Mouse (Mus musculus) hindbrain, postnatal 0 days (tissue): ENCODE measurements around the gene Rbm15. TPM values are rescaled to one million over a fixed set of nuclear protein-coding genes. Genes with fewer than 3 reads are reported as not detected.
A peak's percentile ranks its signal among the peaks of the same experiment; 100 is the strongest.

Experiments
- ATAC-seq: fragments of 200-750 bp; cut with Nextera tagmentation; 2 replicates; pipeline ENCODE4 v1.8.0; 2017; ENCODE audit warnings: mild to moderate bottlenecking, moderate TSS enrichment, moderate library complexity
- DNase-seq: peaks from one replicate; pipeline ENCODE4 v3.0.0-alpha.2; 2015; ENCODE audit warnings: low spot score
- H3K27ac ChIP-seq: fragments of 300-500 bp; sonication (generic); 2 replicates; pipeline ENCODE4 v1.5.1; 2014; ENCODE audit warnings: mild to moderate bottlenecking
- H3K27me3 ChIP-seq: fragments of 300-500 bp; sonication (generic); 2 replicates; pipeline ENCODE4 v1.6.1; 2014; ENCODE audit warnings: low read length, mixed read lengths; ENCODE audit not compliant: insufficient read depth
- H3K36me3 ChIP-seq: fragments of 300-500 bp; sonication (generic); 2 replicates; pipeline ENCODE4 v1.6.1; 2014; ENCODE audit warnings: low read length, mixed read lengths; ENCODE audit not compliant: insufficient read depth
- H3K4me1 ChIP-seq: fragments of 300-500 bp; sonication (generic); 2 replicates; pipeline ENCODE4 v1.6.1; 2014; ENCODE audit warnings: antibody characterized with exemption, low read length, mixed read lengths; ENCODE audit not compliant: insufficient read depth
- H3K4me2 ChIP-seq: fragments of 300-500 bp; sonication (generic); 2 replicates; pipeline ENCODE4 v1.6.1; 2014; ENCODE audit warnings: low read depth, mild to moderate bottlenecking, low read length, moderate library complexity, mixed read lengths
- H3K4me3 ChIP-seq: fragments of 300-500 bp; sonication (generic); 2 replicates; pipeline ENCODE4 v1.5.1; 2014; ENCODE audit warnings: low read length
- H3K9ac ChIP-seq: fragments of 300-500 bp; sonication (generic); replicated peaks from 2 replicates; pipeline ENCODE4 v1.6.1; 2014; ENCODE audit warnings: mild to moderate bottlenecking, low read length, moderate library complexity, mixed read lengths
- H3K9me3 ChIP-seq: fragments of 300-500 bp; sonication (generic); 2 replicates; pipeline ENCODE4 v1.6.1; 2016; ENCODE audit warnings: low read length, mixed read lengths
- CTCF ChIP-seq: IDR thresholded peaks from 2 replicates; pipeline ENCODE4 v1.5.1; 2016; ENCODE audit warnings: antibody characterized with exemption, control low read depth, low read depth
- WGBS: fragments of 180-500 bp; shearing (Covaris S2); extraction: QIAGEN DNeasy Blood & Tissue Kit; methylation state at CpG from one replicate; pipeline ENCODE4 v1.1.7; 2014; 5-methylcytosine and 5-hydroxymethylcytosine counted together
- polyA plus RNA-seq: library from polyadenylated mRNA; unstranded; fragments of >200 nt; fragmentation: Nextera tagmentation; extraction: Ambion mirVana; gene quantifications from 2 replicates; pipeline ENCODE4 v1.2.1, GENCODE M21; 2015
- total RNA-seq: library from RNA; depleted of rRNA; stranded (reverse); fragments of >200 nt; gene quantifications from 2 replicates; pipeline ENCODE4 v1.2.3, GENCODE M21; 2014

Gene Rbm15
- total and polyA plus RNA-seq, 2 experiments from 2014 or later: 6.3 to 20.9 TPM

DNA sequence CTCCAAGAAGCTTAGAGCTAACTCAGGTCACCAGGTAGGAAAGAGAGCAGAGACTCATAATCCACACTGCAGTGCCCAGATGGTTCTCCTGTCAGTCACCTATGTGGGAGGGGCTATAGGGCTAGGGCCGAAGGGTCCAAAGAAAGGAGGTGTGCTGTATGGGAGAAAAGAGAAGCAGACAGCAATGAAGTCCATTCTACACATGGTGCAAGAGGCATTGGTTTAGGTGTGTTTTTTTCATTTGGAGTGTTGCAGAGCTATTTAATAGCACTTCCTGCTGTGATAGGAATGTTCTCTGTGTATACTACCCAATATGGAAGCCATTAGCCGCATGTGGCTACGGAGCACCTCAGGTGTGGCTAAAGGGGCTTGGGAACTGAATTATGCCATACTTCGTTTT lies 31.9 kb upstream of the Rbm15 start:
- no peaks in the 10 kb centered on the region for H3K36me3 ChIP-seq
- WGBS: 88% methylated on average over 4 of the region's 4 CpGs
- no peak overlapping the region for H3K27ac ChIP-seq
- no peak for TF ChIP-seq CTCF
- no peak overlapping the region for H3K4me2 ChIP-seq
- H3K4me1 ChIP-seq: no peaks in the 10 kb centered on the region
- H3K27me3 ChIP-seq: no peaks in the 10 kb centered on the region
- no peak overlapping the region for H3K4me3 ChIP-seq
- no peak overlapping the region for H3K9ac ChIP-seq
- no peak for DNase-seq
- no peak for ATAC-seq
- no peaks in the 10 kb centered on the region for H3K9me3 ChIP-seq

DNA sequence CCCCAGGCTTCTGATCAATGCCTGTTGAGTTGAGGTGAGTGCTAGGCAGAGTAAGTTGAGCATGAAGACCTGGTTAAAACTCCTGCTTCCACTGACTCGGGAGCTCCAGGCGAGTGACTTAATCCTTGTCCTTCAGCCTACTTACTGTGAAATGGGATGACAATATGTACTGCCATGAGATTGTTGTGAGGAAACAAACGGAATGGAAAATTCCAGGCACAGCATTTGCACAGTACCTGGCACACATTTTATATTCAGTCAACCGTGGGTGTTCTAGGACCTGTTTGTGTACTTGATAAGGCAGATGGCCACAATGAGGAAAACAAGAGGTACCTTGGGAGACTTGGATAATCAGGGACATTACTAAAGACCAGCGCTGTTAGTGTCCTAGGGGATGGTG lies 29.9 kb upstream of the Rbm15 start:
- WGBS: 81% methylated on average over 5 of the region's 5 CpGs
- no peak for TF ChIP-seq CTCF
- H3K27me3 ChIP-seq: no peaks in the 10 kb centered on the region
- H3K27ac ChIP-seq: no peak overlapping the region
- no peak overlapping the region for H3K4me2 ChIP-seq
- no peak for ATAC-seq
- no peaks in the 10 kb centered on the region for H3K9me3 ChIP-seq
- no peaks in the 10 kb centered on the region for H3K4me1 ChIP-seq
- no peak overlapping the region for H3K4me3 ChIP-seq
- DNase-seq: no peak
- H3K9ac ChIP-seq: no peak overlapping the region
- no peaks in the 10 kb centered on the region for H3K36me3 ChIP-seq

- no peak for TF ChIP-seq CTCF
- H3K4me1 ChIP-seq: no peaks in the 10 kb centered on the region
- H3K27ac ChIP-seq: no peak overlapping the region
- ATAC-seq (no peak), DNase-seq (no peak)
- no peaks in the 10 kb centered on the region for H3K9me3 ChIP-seq
- 59% methylated on average over 4 of the region's 4 CpGs for whole genome bisulfite sequencing
- H3K27me3 ChIP-seq: no peaks in the 10 kb centered on the region
- no peaks in the 10 kb centered on the region for H3K36me3 ChIP-seq
- no peak overlapping the region for H3K4me2 ChIP-seq
- H3K9ac ChIP-seq: no peak overlapping the region
- no peak overlapping the region for H3K4me3 ChIP-seq
Observed at GRCm38 (mm10) chr3:107360341-107360740, 26.9 kb upstream of the Rbm15 start.

DNA sequence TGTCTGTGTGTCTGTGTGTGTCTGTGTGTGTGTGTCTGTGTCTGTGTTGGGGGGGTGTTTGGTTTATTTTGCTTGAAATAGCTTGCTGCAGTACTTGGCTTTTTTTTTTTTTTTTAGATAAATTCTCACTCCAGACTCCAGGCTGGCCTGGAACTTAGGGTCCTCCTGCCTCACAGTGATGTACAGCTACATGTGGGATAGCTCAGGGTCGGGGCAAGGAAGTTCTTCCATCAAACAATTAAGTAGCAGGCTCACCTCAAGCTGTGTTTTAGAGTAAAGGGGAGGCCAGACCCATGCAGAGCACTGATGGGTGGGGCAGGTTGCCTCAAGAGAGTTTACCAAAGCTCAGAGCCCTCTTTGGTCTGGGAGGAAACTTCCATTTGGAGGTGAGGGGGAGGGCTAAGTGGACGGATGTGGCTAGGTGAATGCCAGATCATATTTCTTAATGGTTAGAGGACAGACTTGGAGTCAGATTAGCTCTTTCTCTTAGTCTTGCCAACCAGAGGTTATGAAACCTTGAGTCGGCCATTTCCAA lies 24.3 kb upstream of the Rbm15 start:
- no peak for TF ChIP-seq CTCF
- peak; percentile 1; the same call in 1 of the 2 replicates for ATAC-seq
- Histone ChIP-seq H3K4me2 (no peak overlapping the region), H3K27ac (no peak overlapping the region), H3K36me3 (no peaks in the 10 kb centered on the region), H3K4me3 (no peak overlapping the region), H3K27me3 (no peaks in the 10 kb centered on the region), H3K4me1 (no peaks in the 10 kb centered on the region), H3K9ac (no peak overlapping the region), H3K9me3 (no peaks in the 10 kb centered on the region)
- DNase-seq: no peak
- 72% methylated on average over 3 of the region's 3 CpGs for WGBS

- Histone ChIP-seq H3K9me3 (no peaks in the 10 kb centered on the region), H3K4me3 (no peak overlapping the region), H3K36me3 (no peaks in the 10 kb centered on the region), H3K27me3 (no peaks in the 10 kb centered on the region; the same call in 1 of the 2 replicates), H3K4me2 (0 out of 2 replicates have a peak overlapping the region, but pooled peaks have one; percentile 10), H3K4me1 (no peaks in the 10 kb centered on the region), H3K9ac (0 out of 2 replicates have a peak overlapping the region, but pooled peaks have one; percentile 4), H3K27ac (no peak overlapping the region)
- TF ChIP-seq CTCF: peak; percentile 80
- ATAC-seq (peak; percentile 98), DNase-seq (peak; percentile 91)
- WGBS: 0% methylated on average over 11 of the region's 11 CpGs
Observed at GRCm38 (mm10) chr3:107356964-107357441, 23.5 kb upstream of the Rbm15 start.

DNA sequence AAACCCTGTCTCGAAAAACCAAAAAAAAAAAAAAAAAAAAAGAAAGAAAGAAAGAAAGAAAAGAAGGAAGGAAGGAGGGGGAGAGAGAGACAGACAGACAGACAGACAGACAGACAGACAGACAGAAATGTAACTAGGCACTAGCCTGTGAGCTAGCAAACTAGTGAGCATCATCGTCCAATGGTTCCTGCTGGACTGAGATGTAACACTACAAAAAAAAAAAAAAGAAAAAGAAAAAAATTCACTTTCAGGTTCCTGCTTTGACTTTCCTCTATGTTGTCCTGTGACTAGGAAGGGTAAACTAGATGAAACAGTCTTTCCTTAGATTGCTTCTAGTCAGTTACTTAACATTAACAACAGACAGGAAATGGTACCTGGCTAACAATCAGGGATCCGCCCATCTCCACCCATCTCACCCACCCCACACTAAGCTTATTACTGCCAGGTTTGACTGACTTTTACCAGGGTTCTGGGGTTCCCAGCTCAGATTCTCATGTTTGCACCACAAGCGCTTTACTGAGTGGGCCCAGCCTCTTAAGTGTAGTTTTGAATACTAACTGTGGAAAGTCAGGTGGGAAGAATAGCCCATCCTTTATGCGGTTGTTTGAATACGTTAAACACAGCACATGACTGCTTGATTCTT lies 22.3 kb upstream of the Rbm15 start:
- 94% methylated on average over 5 of the region's 6 CpGs for WGBS
- H3K4me1 ChIP-seq: no peaks in the 10 kb centered on the region
- no peak for TF ChIP-seq CTCF
- no peaks in the 10 kb centered on the region for H3K36me3 ChIP-seq
- H3K9ac ChIP-seq: no peak overlapping the region
- H3K4me3 ChIP-seq: no peak overlapping the region
- no peak overlapping the region for H3K27ac ChIP-seq
- H3K4me2 ChIP-seq: no peak overlapping the region
- H3K9me3 ChIP-seq: no peaks in the 10 kb centered on the region
- DNase-seq: no peak
- H3K27me3 ChIP-seq: no peaks in the 10 kb centered on the region; the same call in 1 of the 2 replicates
- ATAC-seq: no peak

GRCm38 (mm10) chr3:107351706-107352105 lies 18.2 kb upstream of the Rbm15 start:
- DNase-seq: no peak

More at GRCm38 (mm10) chr3:107351706-107352105, 18.2 kb upstream of the Rbm15 start:
- Histone ChIP-seq H3K4me3 (no peak overlapping the region), H3K36me3 (no peaks in the 10 kb centered on the region), H3K4me2 (no peak overlapping the region), H3K9ac (no peak overlapping the region), H3K27me3 (no peaks in the 10 kb centered on the region; the same call in 1 of the 2 replicates), H3K27ac (no peak overlapping the region), H3K9me3 (no peaks in the 10 kb centered on the region), H3K4me1 (no peaks in the 10 kb centered on the region; the same call in 1 of the 2 replicates)
- WGBS: 68% methylated on average over 3 of the region's 3 CpGs
- no peak for ATAC-seq
- no peak for TF ChIP-seq CTCF
